Mouse (Mus musculus) neural tube, embryonic 12.5 days (tissue): ENCODE measurements around the gene Vmn1r80. TPM values are rescaled to one million over a fixed set of nuclear protein-coding genes. Genes with fewer than 3 reads are reported as not detected.
"Not testable (repeated sequence)": the region's sequence is repeated elsewhere in the genome, so short reads cannot be mapped to it uniquely, and the experiment has no call there.

Source experiments
- ATAC-seq: fragments of 200-750 bp; cut with Nextera tagmentation; 2 replicates; pipeline ENCODE4 v1.8.0; 2017; ENCODE audit warnings: low read depth, mild to moderate bottlenecking, moderate TSS enrichment, moderate library complexity; ENCODE audit not compliant: low FRiP score
- H3K27ac ChIP-seq: fragments of 300-500 bp; sonication (generic); 2 replicates; pipeline ENCODE4 v1.5.1; 2016
- H3K27me3 ChIP-seq: fragments of 300-500 bp; sonication (generic); replicated peaks from 2 replicates; pipeline ENCODE4 v1.6.1; 2016; ENCODE audit warnings: mild to moderate bottlenecking
- H3K36me3 ChIP-seq: fragments of 300-500 bp; sonication (generic); 2 replicates; pipeline ENCODE4 v1.6.1; 2016; ENCODE audit warnings: mild to moderate bottlenecking
- H3K4me1 ChIP-seq: fragments of 300-500 bp; sonication (generic); 2 replicates; pipeline ENCODE4 v1.6.1; 2016
- H3K4me2 ChIP-seq: fragments of 300-500 bp; sonication (generic); replicated peaks from 2 replicates; pipeline ENCODE4 v1.6.1; 2016; ENCODE audit warnings: mild to moderate bottlenecking
- H3K4me3 ChIP-seq: fragments of 300-500 bp; sonication (generic); 2 replicates; pipeline ENCODE4 v1.5.1; 2016
- H3K9ac ChIP-seq: fragments of 300-500 bp; sonication (generic); 2 replicates; pipeline ENCODE4 v1.6.1; 2016; ENCODE audit warnings: mild to moderate bottlenecking
- H3K9me3 ChIP-seq: fragments of 300-500 bp; sonication (generic); 2 replicates; pipeline ENCODE4 v1.6.1; 2016; ENCODE audit warnings: mild to moderate bottlenecking
- WGBS: fragments of 180-500 bp; shearing (Covaris S2); methylation state at CpG from one replicate; pipeline ENCODE4 v1.1.7; 2016; 5-methylcytosine and 5-hydroxymethylcytosine counted together
- polyA plus RNA-seq: library from polyadenylated mRNA; unstranded; fragments of >200 nt; fragmentation: Nextera tagmentation; extraction: Ambion mirVana; gene quantifications from 2 replicates; pipeline ENCODE4 v1.2.1, GENCODE M21; 2016

Gene Vmn1r80
- polyA plus RNA-seq = not detected in 2 replicates

- no peaks in the 10 kb centered on the region for H3K36me3 ChIP-seq
- H3K4me1 ChIP-seq = no peaks in the 10 kb centered on the region
- H3K4me2 ChIP-seq = no peak within 1 kb of the TSS
- 83% methylated on average over 1 of the region's 1 CpGs for WGBS
- no peak within 1 kb of the TSS for H3K9ac ChIP-seq
- ATAC-seq = no peak
- H3K27me3 ChIP-seq = no peaks in the 10 kb centered on the region
- H3K27ac ChIP-seq = no peak within 1 kb of the TSS
- no peak within 1 kb of the TSS for H3K4me3 ChIP-seq
- H3K9me3 ChIP-seq = no peaks in the 10 kb centered on the region
Measured at GRCm38 (mm10) chr7:12188986-12189385, at the start of gene Vmn1r80. TSS of gene Vmn1r80 (plus strand) at chr7:12189286.

GRCm38 (mm10) chr7:12149957-12150356 is 39.1 kb upstream of the Vmn1r80 start, which contains the start of gene Vmn1r78:
TSS of gene Vmn1r78 (plus strand) at chr7:12150257.
- WGBS = 59% methylated on average over 2 of the region's 2 CpGs

GRCm38 (mm10) chr7:12156463-12156862 is 32.6 kb upstream of the Vmn1r80 start:
- not testable (repeated sequence) for H3K9ac ChIP-seq, H3K4me1 ChIP-seq, H3K27me3 ChIP-seq, H3K27ac ChIP-seq, H3K4me2 ChIP-seq, H3K9me3 ChIP-seq, H3K4me3 ChIP-seq, H3K36me3 ChIP-seq, ATAC-seq
- WGBS = 68% methylated on average over 1 of the region's 1 CpGs

More at GRCm38 (mm10) chr7:12149957-12150356, 39.1 kb upstream of the Vmn1r80 start, which contains the start of gene Vmn1r78:
- no peak for ATAC-seq
- no peaks in the 10 kb centered on the region for H3K27me3 ChIP-seq
- no peaks in the 10 kb centered on the region for H3K4me1 ChIP-seq
- H3K9ac ChIP-seq = no peak within 1 kb of the TSS
- 0 out of 2 replicates have a peak, but pooled peaks cover 5% of the 10 kb centered on the region for H3K9me3 ChIP-seq
- H3K4me2 ChIP-seq = no peak within 1 kb of the TSS
- no peak within 1 kb of the TSS for H3K27ac ChIP-seq
- no peak within 1 kb of the TSS for H3K4me3 ChIP-seq
- no peaks in the 10 kb centered on the region for H3K36me3 ChIP-seq

GRCm38 (mm10) chr7:12170979-12171378 is 18.1 kb upstream of the Vmn1r80 start, which contains the start of gene Vmn1r79:
TSS of gene Vmn1r79 (plus strand) at chr7:12171279.
- not testable (repeated sequence) for H3K4me1 ChIP-seq, H3K9me3 ChIP-seq, H3K27ac ChIP-seq, H3K9ac ChIP-seq, H3K36me3 ChIP-seq, ATAC-seq, H3K4me2 ChIP-seq, H3K4me3 ChIP-seq, H3K27me3 ChIP-seq

GRCm38 (mm10) chr7:12172926-12173325 is 16.2 kb upstream of the Vmn1r80 start:
- H3K9me3 ChIP-seq, H3K4me2 ChIP-seq, H3K4me1 ChIP-seq, H3K9ac ChIP-seq, H3K27me3 ChIP-seq, H3K36me3 ChIP-seq, H3K4me3 ChIP-seq, ATAC-seq, H3K27ac ChIP-seq: not testable (repeated sequence)
- 68% methylated on average over 2 of the region's 2 CpGs for WGBS

- Histone ChIP-seq H3K4me2 (no peak overlapping the region), H3K9me3 (peaks cover 4% of the 10 kb centered on the region; the same call in 1 of the 2 replicates), H3K9ac (no peak overlapping the region), H3K4me3 (no peak overlapping the region), H3K27me3 (no peaks in the 10 kb centered on the region), H3K4me1 (no peaks in the 10 kb centered on the region), H3K27ac (no peak overlapping the region), H3K36me3 (no peaks in the 10 kb centered on the region)
- no peak for ATAC-seq
- 62% methylated on average over 2 of the region's 2 CpGs for WGBS
Measured at GRCm38 (mm10) chr7:12204141-12204540, 15.1 kb downstream of the Vmn1r80 start.

Other genes starting within 250 kb of the Vmn1r80 start
- not detected in 2 replicates for gene Vmn1r77, start 152.5 kb upstream of the Vmn1r80 start, polyA plus RNA-seq
- not detected in 2 replicates for gene Vmn1r78, start 39.0 kb upstream of the Vmn1r80 start, polyA plus RNA-seq
- not detected in 2 replicates for gene Vmn1r79, start 18.0 kb upstream of the Vmn1r80 start, polyA plus RNA-seq
- not detected in 2 replicates for gene Vmn1r81, start 79.0 kb downstream of the Vmn1r80 start, polyA plus RNA-seq
- gene Vmn1r82, start 111.1 kb downstream of the Vmn1r80 start, polyA plus RNA-seq = not detected in 2 replicates
- gene Vmn1r83, start 140.2 kb downstream of the Vmn1r80 start, polyA plus RNA-seq = not detected in 2 replicates
- gene Vmn1r84, start 180.0 kb downstream of the Vmn1r80 start, polyA plus RNA-seq = 0.05 TPM in 1 of 2 replicates, not detected in the other
- 4.9 and 5.3 TPM in 2 replicates for gene Zfp551, start 233.5 kb downstream of the Vmn1r80 start, polyA plus RNA-seq